Mouse (Mus musculus) limb, embryonic 12.5 days (tissue): ENCODE data around the gene Gpbp1l1. TPM values are rescaled to one million over a fixed set of nuclear protein-coding genes. Genes with fewer than 3 reads are reported as not detected.

Source experiments
- ATAC-seq: fragments of 200-750 bp; cut with Nextera tagmentation; 2 replicates; pipeline ENCODE4 v1.8.0; 2017; ENCODE audit warnings: low read depth, moderate TSS enrichment; ENCODE audit not compliant: insufficient number of reproducible peaks, insufficient read depth, low FRiP score, low TSS enrichment
- H3K27ac ChIP-seq: fragments of 300-500 bp; sonication (generic); 2 replicates; pipeline ENCODE4 v1.5.1; 2016; ENCODE audit warnings: mild to moderate bottlenecking, moderate library complexity
- H3K27me3 ChIP-seq: fragments of 300-500 bp; sonication (generic); 2 replicates; pipeline ENCODE4 v1.6.1; 2016; ENCODE audit warnings: mild to moderate bottlenecking, moderate library complexity
- H3K36me3 ChIP-seq: fragments of 300-500 bp; sonication (generic); 2 replicates; pipeline ENCODE4 v1.6.1; 2016; ENCODE audit warnings: mild to moderate bottlenecking, moderate library complexity
- H3K4me1 ChIP-seq: fragments of 300-500 bp; sonication (generic); replicated peaks from 2 replicates; pipeline ENCODE4 v1.6.1; 2016
- H3K4me2 ChIP-seq: fragments of 300-500 bp; sonication (generic); 2 replicates; pipeline ENCODE4 v1.6.1; 2016; ENCODE audit warnings: mild to moderate bottlenecking, moderate library complexity
- H3K4me3 ChIP-seq: fragments of 300-500 bp; sonication (generic); replicated peaks from 2 replicates; pipeline ENCODE4 v1.5.1; 2016; ENCODE audit warnings: mild to moderate bottlenecking
- H3K9ac ChIP-seq: fragments of 300-500 bp; sonication (generic); replicated peaks from 2 replicates; pipeline ENCODE4 v1.6.1; 2016; ENCODE audit warnings: mild to moderate bottlenecking, moderate library complexity
- H3K9me3 ChIP-seq: fragments of 300-500 bp; sonication (generic); 2 replicates; pipeline ENCODE4 v1.6.1; 2016; ENCODE audit warnings: mild to moderate bottlenecking, moderate library complexity
- WGBS: fragments of 180-500 bp; shearing (Covaris S2); methylation state at CpG from one replicate; pipeline ENCODE4 v1.1.7; 2016; 5-methylcytosine and 5-hydroxymethylcytosine counted together
- polyA plus RNA-seq: library from polyadenylated mRNA; unstranded; fragments of >200 nt; fragmentation: Nextera tagmentation; extraction: Ambion mirVana; gene quantifications from 2 replicates; pipeline ENCODE4 v1.2.1, GENCODE M21; 2016

Gpbp1l1 gene
- polyA plus RNA-seq, 1 experiment from 2014 or later, result 35.7 TPM

DNA sequence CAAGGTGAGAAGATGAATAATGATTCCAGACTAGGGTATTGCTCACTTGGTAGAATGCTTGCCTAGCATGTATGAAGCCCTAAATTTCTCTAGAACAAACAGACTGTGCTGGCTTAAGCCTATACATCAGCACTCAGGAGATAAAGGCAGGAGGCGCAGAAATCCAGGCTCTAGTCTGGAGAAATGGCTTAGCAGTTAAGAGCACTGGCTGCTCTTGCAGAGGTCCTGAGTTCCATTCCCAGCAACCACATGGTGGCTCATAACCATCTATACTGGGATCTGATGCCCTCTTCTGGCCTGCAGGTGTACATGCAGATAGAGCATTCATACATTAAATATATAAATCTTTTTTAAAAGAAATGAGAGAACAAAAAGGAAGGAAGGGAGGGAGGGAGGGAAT, 84.6 kb downstream of the Gpbp1l1 start:
- ATAC-seq, result no peak
- H3K9ac ChIP-seq, result no peak overlapping the region
- WGBS, result 92% methylated on average over 1 of the region's 1 CpGs

More for the DNA sequence above, 84.6 kb downstream of the Gpbp1l1 start:
- H3K9me3 ChIP-seq, result no peaks in the 10 kb centered on the region
- no peak overlapping the region for H3K27ac ChIP-seq
- no peaks in the 10 kb centered on the region; the same call in 1 of the 2 replicates for H3K4me1 ChIP-seq
- peaks cover 93% of the 10 kb centered on the region for H3K36me3 ChIP-seq
- H3K4me3 ChIP-seq, result no peak overlapping the region
- H3K4me2 ChIP-seq, result no peak overlapping the region
- no peaks in the 10 kb centered on the region for H3K27me3 ChIP-seq

Other genes starting within 250 kb of the Gpbp1l1 start
- 21.1 and 22.0 TPM in 2 replicates for gene Mast2, start 93.5 kb upstream of the Gpbp1l1 start, polyA plus RNA-seq
- gene Ipp, start 50.1 kb upstream of the Gpbp1l1 start, polyA plus RNA-seq, result 19.0 and 19.2 TPM in 2 replicates
- 20.5 and 23.6 TPM in 2 replicates for gene Tmem69, start 1.7 kb upstream of the Gpbp1l1 start, polyA plus RNA-seq
- gene Ccdc17, start 39.0 kb downstream of the Gpbp1l1 start, polyA plus RNA-seq, result 2.4 and 2.5 TPM in 2 replicates
- gene Nasp, start 70.3 kb downstream of the Gpbp1l1 start, polyA plus RNA-seq, result 322 and 325 TPM in 2 replicates
- gene Akr1a1, start 94.0 kb downstream of the Gpbp1l1 start, polyA plus RNA-seq, result 634 and 637 TPM in 2 replicates
- gene Prdx1, start 127.9 kb downstream of the Gpbp1l1 start, polyA plus RNA-seq, result 1,153 and 1,285 TPM in 2 replicates
- 25.2 and 27.9 TPM in 2 replicates for gene Mmachc, start 150.7 kb downstream of the Gpbp1l1 start, polyA plus RNA-seq
- gene Ccdc163, start 150.9 kb downstream of the Gpbp1l1 start, polyA plus RNA-seq, result 27.1 and 27.5 TPM in 2 replicates
- gene Tesk2, start 163.3 kb downstream of the Gpbp1l1 start, polyA plus RNA-seq, result 13.2 and 13.5 TPM in 2 replicates
- gene Toe1, start 250.0 kb downstream of the Gpbp1l1 start, polyA plus RNA-seq, result 39.1 and 40.8 TPM in 2 replicates